Mouse (Mus musculus) embryonic facial prominence, embryonic 15.5 days (tissue): Measurements from ENCODE around the gene Cobll1. TPM values are rescaled to one million over a fixed set of nuclear protein-coding genes. Genes with fewer than 3 reads are reported as not detected.
"Not testable (repeated sequence)": the region's sequence is repeated elsewhere in the genome, so short reads cannot be mapped to it uniquely, and the experiment has no call there.

Experiments used
- ATAC-seq: fragments of 200-750 bp; cut with Nextera tagmentation; 2 replicates; pipeline ENCODE4 v1.8.0; 2017; ENCODE audit warnings: low read depth, moderate TSS enrichment; ENCODE audit not compliant: insufficient number of reproducible peaks, low FRiP score, low TSS enrichment
- H3K27ac ChIP-seq: fragments of 300-500 bp; sonication (generic); replicated peaks from 2 replicates; pipeline ENCODE4 v1.5.1; 2015; ENCODE audit warnings: mild to moderate bottlenecking, inconsistent platforms
- H3K27me3 ChIP-seq: fragments of 300-500 bp; sonication (generic); 2 replicates; pipeline ENCODE4 v1.6.1; 2015; ENCODE audit warnings: inconsistent platforms
- H3K36me3 ChIP-seq: fragments of 300-500 bp; sonication (generic); 2 replicates; pipeline ENCODE4 v1.6.1; 2015; ENCODE audit warnings: mild to moderate bottlenecking, inconsistent platforms
- H3K4me1 ChIP-seq: fragments of 300-500 bp; sonication (generic); 2 replicates; pipeline ENCODE4 v1.6.1; 2015; ENCODE audit warnings: inconsistent platforms
- H3K4me2 ChIP-seq: fragments of 300-500 bp; sonication (generic); replicated peaks from 2 replicates; pipeline ENCODE4 v1.6.1; 2015; ENCODE audit warnings: mild to moderate bottlenecking, inconsistent platforms
- H3K4me3 ChIP-seq: fragments of 300-500 bp; sonication (generic); replicated peaks from 2 replicates; pipeline ENCODE4 v1.5.1; 2015; ENCODE audit warnings: mild to moderate bottlenecking, inconsistent platforms
- H3K9ac ChIP-seq: fragments of 300-500 bp; sonication (generic); 2 replicates; pipeline ENCODE4 v1.6.1; 2015; ENCODE audit warnings: inconsistent platforms
- H3K9me3 ChIP-seq: fragments of 300-500 bp; sonication (generic); replicated peaks from 2 replicates; pipeline ENCODE4 v1.6.1; 2016; ENCODE audit warnings: inconsistent platforms
- WGBS: fragments of 180-500 bp; shearing (Covaris S2); methylation state at CpG from one replicate; pipeline ENCODE4 v1.1.7; 2015; 5-methylcytosine and 5-hydroxymethylcytosine counted together
- polyA plus RNA-seq: library from polyadenylated mRNA; unstranded; fragments of >200 nt; fragmentation: Nextera tagmentation; extraction: Ambion mirVana; gene quantifications from 2 replicates; pipeline ENCODE4 v1.2.1, GENCODE M21; 2015

The Cobll1 gene
- polyA plus RNA-seq, 1 experiment from 2014 or later = 4.7 TPM

DNA sequence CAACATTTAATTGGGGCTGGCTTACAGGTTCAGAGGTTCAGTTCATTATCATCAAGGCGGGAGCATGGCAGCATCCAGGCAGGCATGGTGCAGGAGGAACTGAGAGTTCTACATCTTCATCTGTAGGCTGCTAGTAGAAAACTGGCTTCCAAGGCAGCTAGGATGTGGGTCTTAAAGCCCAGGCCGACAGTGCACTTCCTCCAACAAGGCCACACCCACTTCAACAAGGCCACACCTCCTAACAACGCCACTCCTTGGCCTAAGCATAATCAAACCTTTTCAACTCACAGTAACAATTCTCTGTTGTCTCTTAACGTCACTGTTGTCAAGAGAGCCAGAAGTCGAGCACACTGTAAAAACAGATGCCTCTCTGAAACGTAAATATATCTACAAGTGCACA lies 21.6 kb upstream of the Cobll1 start:
- not testable (repeated sequence) for H3K27me3 ChIP-seq, ATAC-seq, H3K9me3 ChIP-seq, H3K4me3 ChIP-seq, H3K9ac ChIP-seq, H3K4me2 ChIP-seq, H3K36me3 ChIP-seq, H3K27ac ChIP-seq, H3K4me1 ChIP-seq
- 69% methylated on average over 6 of the region's 6 CpGs for WGBS

DNA sequence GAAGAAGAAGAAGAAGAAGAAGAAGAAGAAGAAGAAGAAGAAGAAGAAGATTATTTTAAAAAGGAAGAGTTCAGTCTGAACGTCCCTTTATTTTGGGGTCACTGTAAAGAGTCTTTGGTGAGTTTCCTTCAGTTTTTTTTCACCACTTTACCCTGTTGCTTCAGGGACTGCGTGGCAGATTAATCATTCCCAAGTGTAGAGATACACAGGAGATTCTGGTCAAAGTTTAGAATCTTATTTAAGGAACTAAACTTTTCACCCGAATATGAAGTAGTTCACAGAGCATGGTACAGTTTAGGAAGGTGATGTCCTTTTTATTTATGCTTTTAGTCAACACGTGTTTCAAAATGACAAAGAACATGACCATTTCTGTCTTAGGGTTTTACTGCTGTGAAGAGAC lies 21.2 kb upstream of the Cobll1 start:
- H3K4me2 ChIP-seq = no peak overlapping the region
- 86% methylated on average over 4 of the region's 4 CpGs for WGBS
- no peaks in the 10 kb centered on the region for H3K36me3 ChIP-seq
- no peak overlapping the region for H3K4me3 ChIP-seq
- ATAC-seq = no peak
- H3K27me3 ChIP-seq = no peaks in the 10 kb centered on the region
- H3K9me3 ChIP-seq = no peaks in the 10 kb centered on the region
- no peak overlapping the region for H3K9ac ChIP-seq
- H3K27ac ChIP-seq = no peak overlapping the region
- H3K4me1 ChIP-seq = no peaks in the 10 kb centered on the region

DNA sequence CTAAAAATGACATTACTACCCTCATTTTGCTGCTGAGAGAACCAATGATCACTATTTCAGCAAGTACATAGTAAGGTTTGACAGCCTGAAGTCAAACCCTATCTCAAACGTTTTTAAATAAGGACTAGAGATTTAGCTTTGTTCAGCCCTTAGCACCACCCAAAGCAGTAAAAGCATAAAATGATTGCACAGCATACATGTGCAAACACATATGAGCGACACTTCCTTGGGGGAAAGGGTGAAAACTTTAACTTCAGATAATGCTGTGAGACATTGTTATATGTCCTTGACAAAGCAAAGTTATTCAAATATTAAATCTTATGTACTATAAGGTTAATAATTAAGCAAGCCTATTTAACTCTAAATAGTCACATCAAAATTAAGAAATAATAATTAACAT lies 18.2 kb upstream of the Cobll1 start:
- ATAC-seq = no peak
- no peaks in the 10 kb centered on the region for H3K36me3 ChIP-seq
- no peak overlapping the region for H3K27ac ChIP-seq
- H3K27me3 ChIP-seq = no peaks in the 10 kb centered on the region
- no peak overlapping the region for H3K4me2 ChIP-seq
- no peak overlapping the region for H3K9ac ChIP-seq
- no peak overlapping the region for H3K4me3 ChIP-seq
- no peaks in the 10 kb centered on the region for H3K4me1 ChIP-seq
- H3K9me3 ChIP-seq = no peaks in the 10 kb centered on the region
- 57% methylated on average over 2 of the region's 2 CpGs for WGBS

DNA sequence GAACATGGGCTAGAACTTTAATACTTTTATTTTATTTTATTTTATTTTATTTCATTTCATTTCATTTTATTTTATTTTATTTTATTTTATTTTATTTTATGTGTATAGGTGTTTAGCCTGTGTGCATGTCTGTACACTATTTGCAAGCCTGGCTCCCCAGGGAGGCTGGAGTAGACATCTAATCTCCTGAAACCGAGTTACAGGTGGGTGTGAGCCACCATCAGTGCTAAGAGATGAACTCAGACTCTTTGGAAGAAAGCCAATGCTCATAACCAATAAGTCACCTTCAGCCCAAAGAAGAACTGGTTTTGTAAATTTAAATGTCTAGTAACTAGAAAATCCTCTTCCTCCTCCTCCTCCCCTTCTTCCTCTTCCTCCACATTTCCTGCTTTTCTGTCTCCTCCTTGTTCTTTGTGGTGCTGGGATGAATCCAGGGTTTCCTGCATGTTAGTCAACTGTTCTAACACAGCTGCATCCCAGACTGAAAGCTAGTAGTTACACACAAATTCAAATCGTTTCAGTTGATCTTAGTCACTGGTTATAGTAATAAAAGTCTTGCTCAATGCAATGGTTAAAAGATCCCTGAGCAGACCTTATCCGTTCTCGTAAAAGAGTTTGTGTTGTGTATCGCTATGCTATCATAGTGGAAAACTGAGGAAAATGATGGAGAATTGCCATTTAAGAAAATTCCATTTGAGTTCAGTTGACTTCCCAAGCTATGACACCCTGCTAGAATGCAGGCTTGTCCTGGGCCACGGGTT lies 17.5 kb upstream of the Cobll1 start:
- H3K9ac ChIP-seq = no peak overlapping the region
- H3K4me3 ChIP-seq = no peak overlapping the region
- H3K27me3 ChIP-seq = no peaks in the 10 kb centered on the region
- no peaks in the 10 kb centered on the region for H3K9me3 ChIP-seq
- H3K27ac ChIP-seq = no peak overlapping the region
- no peak for ATAC-seq
- no peaks in the 10 kb centered on the region for H3K36me3 ChIP-seq
- H3K4me2 ChIP-seq = no peak overlapping the region
- WGBS = 68% methylated on average over 6 of the region's 6 CpGs
- no peaks in the 10 kb centered on the region for H3K4me1 ChIP-seq

DNA sequence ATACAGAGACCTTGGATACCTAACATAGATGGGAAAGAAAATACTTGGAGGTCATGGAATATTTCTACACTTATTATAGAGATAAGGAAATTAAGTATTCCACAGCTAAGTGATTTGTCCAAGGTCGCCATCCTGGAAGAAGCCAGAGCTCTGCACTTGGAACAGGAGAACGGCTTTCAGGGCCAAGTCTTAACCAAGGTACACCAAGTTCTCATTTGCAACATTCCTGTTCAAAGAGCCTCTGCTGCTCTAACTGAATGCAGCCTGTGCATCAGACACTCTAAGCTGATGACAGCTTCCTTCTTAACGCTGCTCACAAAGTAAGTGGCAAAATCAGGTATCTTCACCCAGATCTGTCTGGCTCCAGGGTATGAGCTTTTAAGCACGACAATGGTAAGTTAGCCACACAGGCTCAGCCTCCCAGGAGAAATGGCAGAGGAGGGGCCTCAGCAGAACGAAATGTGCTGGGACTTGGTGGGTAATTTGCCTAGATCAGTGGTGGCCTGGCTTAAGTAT lies 11.4 kb upstream of the Cobll1 start:
- H3K9ac ChIP-seq = no peak overlapping the region
- H3K9me3 ChIP-seq = no peaks in the 10 kb centered on the region
- no peaks in the 10 kb centered on the region for H3K27me3 ChIP-seq
- no peak overlapping the region for H3K4me3 ChIP-seq
- H3K4me1 ChIP-seq = no peaks in the 10 kb centered on the region
- no peak overlapping the region for H3K4me2 ChIP-seq
- no peak for ATAC-seq
- no peaks in the 10 kb centered on the region for H3K36me3 ChIP-seq
- 32% methylated on average over 5 of the region's 5 CpGs for WGBS
- no peak overlapping the region for H3K27ac ChIP-seq

DNA sequence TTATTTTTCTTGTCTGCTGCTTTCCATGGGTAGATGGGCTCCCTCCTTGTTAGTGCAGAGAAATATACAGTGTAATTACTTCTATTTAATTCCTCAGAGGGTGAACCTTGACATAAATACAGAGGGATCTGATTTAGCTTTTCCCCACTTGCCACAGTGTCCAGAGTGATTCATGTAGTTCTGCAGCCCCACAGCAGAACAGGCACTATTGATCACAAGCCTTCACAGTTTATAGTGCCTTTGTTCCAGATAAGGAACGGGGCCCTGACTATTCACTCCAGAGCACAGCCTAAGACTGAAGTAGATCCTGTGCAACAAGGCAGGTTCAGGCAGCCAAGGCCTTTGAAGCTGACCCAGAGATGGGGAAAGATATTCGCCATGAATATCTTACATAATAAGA lies 10.4 kb upstream of the Cobll1 start:
- Histone ChIP-seq H3K9me3 (no peaks in the 10 kb centered on the region), H3K27me3 (no peaks in the 10 kb centered on the region), H3K4me3 (no peak overlapping the region), H3K27ac (no peak overlapping the region), H3K4me1 (no peaks in the 10 kb centered on the region), H3K9ac (no peak overlapping the region), H3K4me2 (no peak overlapping the region), H3K36me3 (no peaks in the 10 kb centered on the region)
- 53% methylated on average over 2 of the region's 2 CpGs for WGBS
- ATAC-seq = no peak

DNA sequence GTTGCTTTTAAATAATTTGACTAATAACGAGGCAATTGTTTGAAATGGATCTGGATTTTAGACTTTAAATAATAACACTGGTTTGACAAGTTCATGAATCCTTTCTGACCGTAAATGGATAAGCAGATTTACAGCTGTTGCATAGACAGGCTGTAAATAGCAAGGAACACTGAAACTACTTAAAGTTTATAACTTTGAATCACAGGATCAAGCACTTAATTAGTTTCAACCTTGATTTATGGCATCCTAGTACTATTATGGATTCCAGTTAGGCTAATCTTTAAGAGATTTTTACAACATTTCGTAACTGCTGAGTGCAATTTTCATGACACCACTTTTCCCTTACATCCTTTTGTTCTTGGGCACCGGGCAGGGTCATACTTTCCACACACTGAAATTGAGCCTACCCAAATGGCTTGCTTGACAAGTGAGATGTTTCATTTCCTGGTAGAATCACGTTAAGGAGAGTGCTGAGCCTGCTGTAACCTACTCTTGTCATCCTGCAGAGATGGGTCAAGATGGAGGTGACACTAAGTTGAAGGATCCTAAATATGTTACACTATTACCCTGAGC lies 1.1 kb upstream of the Cobll1 start:
- H3K9me3 ChIP-seq = no peaks in the 10 kb centered on the region
- H3K4me2 ChIP-seq = no peak overlapping the region
- H3K27me3 ChIP-seq = no peaks in the 10 kb centered on the region
- WGBS = 71% methylated on average over 5 of the region's 5 CpGs
- no peaks in the 10 kb centered on the region for H3K36me3 ChIP-seq
- no peak overlapping the region for H3K9ac ChIP-seq
- no peak for ATAC-seq
- H3K4me3 ChIP-seq = no peak overlapping the region
- H3K4me1 ChIP-seq = peaks cover 16% of the 10 kb centered on the region; the same call in 1 of the 2 replicates
- H3K27ac ChIP-seq = no peak overlapping the region

DNA sequence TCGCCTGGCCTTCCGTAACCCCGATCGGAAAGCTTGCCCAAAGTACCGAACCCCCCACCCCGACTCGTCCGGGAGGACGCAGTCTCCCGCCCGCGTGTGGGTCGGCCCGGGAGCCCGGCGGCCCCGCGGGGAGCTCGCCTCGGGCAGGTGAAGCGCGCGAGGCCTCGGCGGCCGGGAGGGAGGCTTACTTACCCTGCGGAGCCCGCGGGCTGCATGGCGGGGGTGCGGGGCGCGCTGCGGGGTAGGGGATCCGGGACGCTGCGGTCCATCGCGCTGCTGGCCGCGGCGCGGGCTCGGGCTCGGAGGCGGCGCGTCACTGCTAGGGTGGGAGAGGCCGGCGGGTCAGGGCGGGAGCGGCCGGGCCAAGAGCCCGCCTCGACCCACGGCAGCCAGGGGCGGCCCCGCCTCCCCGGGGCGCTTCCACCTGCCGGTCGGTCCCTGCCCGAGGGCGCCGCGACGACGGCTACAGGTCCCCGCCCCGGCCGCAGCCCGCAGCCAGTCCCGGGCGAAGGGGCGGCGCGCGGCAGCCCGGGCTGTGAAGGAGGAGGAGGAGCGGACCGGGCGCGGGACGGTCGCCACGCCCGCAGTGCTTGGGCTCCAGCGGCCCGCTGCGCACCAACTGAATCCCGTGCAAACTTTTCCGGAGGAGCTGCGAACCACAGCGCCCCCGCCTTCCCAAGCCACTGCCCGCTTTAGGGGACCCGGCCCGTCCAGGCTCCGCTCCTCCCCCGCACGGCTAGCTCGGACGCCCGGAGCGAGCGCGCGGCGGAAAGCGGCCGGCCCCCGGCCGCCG lies 836 bp downstream of the Cobll1 start:
- under 1% methylated on average over 107 of the region's 114 CpGs for whole genome bisulfite sequencing
- Histone ChIP-seq H3K9me3 (no peaks in the 10 kb centered on the region), H3K4me2 (peak overlapping the region; percentile 95), H3K36me3 (no peaks in the 10 kb centered on the region), H3K27ac (peak overlapping the region; percentile 74), H3K4me1 (peaks cover 16% of the 10 kb centered on the region; the same call in 1 of the 2 replicates), H3K27me3 (no peaks in the 10 kb centered on the region), H3K9ac (peak overlapping the region; percentile 53), H3K4me3 (peak overlapping the region; percentile 64)
- peak; percentile 88 for ATAC-seq

DNA sequence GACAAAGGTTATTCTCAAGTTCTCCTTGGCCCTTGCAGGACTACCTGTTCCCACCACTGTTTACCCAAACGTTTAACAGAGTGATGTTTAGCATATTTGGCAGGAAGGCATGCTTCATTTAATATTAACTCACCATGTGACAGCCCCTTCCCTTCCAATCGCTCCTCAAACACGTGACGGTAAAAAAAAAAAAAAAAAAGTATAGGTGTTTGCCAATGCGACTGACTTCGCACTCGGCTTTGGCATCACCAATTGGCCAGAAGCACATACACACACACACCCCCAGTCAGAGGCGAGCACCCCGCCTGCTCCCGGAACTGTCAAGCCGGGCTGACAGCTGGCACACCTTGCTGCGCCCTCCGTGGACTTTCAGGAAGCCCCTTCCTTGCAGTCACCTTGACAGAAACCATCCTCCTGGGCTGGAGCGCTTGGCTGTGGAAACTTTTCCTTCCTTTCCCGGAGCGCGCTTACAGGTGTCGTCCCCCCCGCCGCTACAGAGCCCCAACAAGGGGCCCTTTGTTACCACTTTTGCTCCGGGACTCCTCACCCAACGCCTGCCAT lies 1.5 kb downstream of the Cobll1 start:
- H3K4me3 ChIP-seq = peak overlapping the region; percentile 64
- H3K9ac ChIP-seq = peak overlapping the region; percentile 53
- peak overlapping the region; percentile 74 for H3K27ac ChIP-seq
- H3K27me3 ChIP-seq = no peaks in the 10 kb centered on the region
- under 1% methylated on average over 22 of the region's 22 CpGs for WGBS
- H3K9me3 ChIP-seq = no peaks in the 10 kb centered on the region
- H3K4me2 ChIP-seq = peak overlapping the region; percentile 95
- 0 out of 2 replicates have a peak, but pooled peaks have one; percentile 27 for ATAC-seq
- no peaks in the 10 kb centered on the region for H3K36me3 ChIP-seq
- H3K4me1 ChIP-seq = peaks cover 16% of the 10 kb centered on the region; the same call in 1 of the 2 replicates

DNA sequence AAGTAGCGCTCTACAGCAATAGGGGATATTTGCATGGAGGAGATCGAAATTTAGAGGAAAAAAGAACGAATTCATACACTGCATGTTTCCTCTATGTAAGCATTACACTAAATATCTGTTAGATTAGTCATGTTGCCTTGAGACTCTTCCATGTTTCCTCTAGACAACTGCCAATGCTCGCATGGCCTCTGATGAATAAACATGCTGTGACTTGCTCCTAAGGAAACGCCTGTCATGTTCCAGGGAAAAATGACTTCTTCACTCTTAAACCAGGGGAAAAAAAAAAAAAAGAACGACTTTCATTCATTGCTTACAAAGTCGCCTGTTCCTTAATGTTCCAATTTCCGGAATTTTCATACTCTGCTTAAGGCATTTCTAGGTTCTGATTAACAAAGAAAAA lies 2.1 kb downstream of the Cobll1 start:
- H3K4me2 ChIP-seq = peak overlapping the region; percentile 95
- ATAC-seq = no peak
- peak overlapping the region; percentile 64 for H3K4me3 ChIP-seq
- no peak overlapping the region for H3K9ac ChIP-seq
- H3K27ac ChIP-seq = 0 out of 2 replicates have a peak overlapping the region, but pooled peaks have one; percentile 11
- no peaks in the 10 kb centered on the region for H3K27me3 ChIP-seq
- no peaks in the 10 kb centered on the region for H3K36me3 ChIP-seq
- no peaks in the 10 kb centered on the region for H3K9me3 ChIP-seq
- WGBS = 40% methylated on average over 8 of the region's 8 CpGs
- peaks cover 16% of the 10 kb centered on the region; the same call in 1 of the 2 replicates for H3K4me1 ChIP-seq

DNA sequence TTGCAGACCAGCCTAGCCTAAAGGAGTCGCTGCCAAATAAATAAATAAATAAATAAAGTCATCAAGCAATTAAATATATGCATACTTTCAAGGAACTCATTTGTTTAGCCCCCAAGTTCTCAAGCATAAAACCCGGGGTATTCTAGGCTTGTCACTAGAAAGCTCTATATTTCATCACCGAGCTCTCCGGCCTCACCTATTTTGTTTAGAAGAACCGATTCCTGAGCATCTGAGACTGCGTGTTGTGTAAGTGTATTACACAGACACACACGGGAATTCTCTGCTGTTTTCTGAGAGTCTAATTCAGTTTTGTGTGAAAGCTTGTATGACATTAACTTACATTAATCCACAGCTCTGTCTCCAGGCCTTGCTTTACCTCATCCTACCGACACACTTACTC lies 2.6 kb downstream of the Cobll1 start:
- H3K4me2 ChIP-seq = peak overlapping the region; percentile 95
- no peak overlapping the region for H3K27ac ChIP-seq
- H3K27me3 ChIP-seq = no peaks in the 10 kb centered on the region
- H3K4me3 ChIP-seq = no peak overlapping the region
- no peak overlapping the region for H3K9ac ChIP-seq
- no peaks in the 10 kb centered on the region for H3K36me3 ChIP-seq
- H3K4me1 ChIP-seq = peaks cover 16% of the 10 kb centered on the region; the same call in 1 of the 2 replicates
- no peaks in the 10 kb centered on the region for H3K9me3 ChIP-seq
- no peak for ATAC-seq
- 73% methylated on average over 8 of the region's 8 CpGs for WGBS
